Mouse (Mus musculus): ENCODE measurements around the gene AU018091.
"Not testable (repeated sequence)": the region's sequence is repeated elsewhere in the genome, so short reads cannot be mapped to it uniquely, and the experiment has no call there.

DNA sequence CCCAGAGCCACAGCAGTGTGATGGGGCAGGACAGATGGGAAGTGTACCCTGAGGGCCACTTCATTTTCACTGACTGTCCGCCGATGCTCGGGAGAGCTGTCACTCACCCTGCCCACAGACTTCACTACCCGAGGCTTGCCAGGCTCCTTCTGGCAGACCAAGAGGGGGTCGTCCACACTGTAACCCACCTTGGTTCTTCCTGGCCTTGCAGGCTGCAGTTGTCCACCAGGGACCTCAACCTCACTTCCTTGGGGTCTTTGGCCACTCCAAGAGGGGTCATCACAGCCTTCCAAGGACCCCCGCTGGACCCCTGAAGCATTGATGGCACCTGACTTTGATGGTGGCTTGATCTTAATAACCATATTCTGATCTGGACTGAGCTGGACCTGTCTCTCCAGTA, 57.8 kb downstream of the AU018091 start:
- TF ChIP-seq POLR2A (IDR thresholded peaks at IDR 0.05; ENCODE audit: insufficient read depth, low read depth, low read length); CTCF (IDR thresholded peaks at IDR 0.05): not testable (repeated sequence)

Data from heart, adult 2 months (tissue).